Mouse (Mus musculus): ENCODE measurements at regions not wholly inside any gene's neighbourhood (a gene's known extent, or its start where the extent isn't known, plus 50 kb on each side); places are given as distances from the start of the nearest gene placed in this dataset.

GRCm38 (mm10) chr11:17686806-17687205 lies 266.9 kb downstream of the Etaa1 start:
- TF ChIP-seq CTCF (IDR thresholded peaks at IDR 0.05; ENCODE audit: insufficient read depth, low read length) (no peak), POLR2A (IDR thresholded peaks at IDR 0.05; ENCODE audit: borderline replicate concordance, extremely low read depth, low read depth, low read length) (no peak)
- Histone ChIP-seq H3K4me3 (replicated peaks; ENCODE audit: extremely low read depth, low read depth, low read length) (no peak overlapping the region), H3K4me1 (ENCODE audit: control insufficient read depth, insufficient read depth, low read length) (no peaks in the 10 kb centered on the region)
- 32% methylated on average over 2 of the region's 2 CpGs for WGBS
- DNase-seq: no peak

- no peak for TF ChIP-seq CTCF (IDR thresholded peaks at IDR 0.05; ENCODE audit: insufficient read depth, low read length)
- no peak for TF ChIP-seq POLR2A (IDR thresholded peaks at IDR 0.05; ENCODE audit: borderline replicate concordance, extremely low read depth, low read depth, low read length)
- DNase-seq: no peak
- Histone ChIP-seq H3K4me1 (ENCODE audit: control insufficient read depth, insufficient read depth, low read length) (no peaks in the 10 kb centered on the region), H3K4me3 (replicated peaks; ENCODE audit: extremely low read depth, low read depth, low read length) (no peak overlapping the region)
- 50% methylated on average over 2 of the region's 2 CpGs for WGBS
Observed at GRCm38 (mm10) chr11:17694145-17694544, 259.5 kb downstream of the Etaa1 start.

DNA sequence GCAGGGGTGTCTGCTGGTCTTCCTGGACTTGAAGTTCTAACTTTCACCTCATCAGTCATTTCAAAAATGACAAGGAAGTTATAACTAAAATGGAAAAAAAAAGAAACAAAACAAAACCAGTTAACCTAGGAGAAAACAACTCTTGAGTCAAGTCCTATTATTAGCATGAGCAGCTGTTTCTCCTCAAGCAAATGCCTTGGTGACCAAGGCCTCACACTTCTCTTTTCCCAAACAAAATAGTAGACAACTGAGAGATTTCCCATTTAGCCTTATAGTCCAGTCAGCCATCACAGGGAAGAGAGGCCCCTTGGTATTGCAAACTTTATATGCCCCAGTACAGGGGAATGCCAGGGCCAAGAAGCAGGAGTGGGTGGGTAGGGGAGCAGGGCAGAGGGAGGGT lies 244.9 kb downstream of the Etaa1 start:
- no peak overlapping the region for H3K4me3 ChIP-seq (replicated peaks; ENCODE audit: extremely low read depth, low read depth, low read length)
- no peaks in the 10 kb centered on the region for H3K4me1 ChIP-seq (ENCODE audit: control insufficient read depth, insufficient read depth, low read length)
- DNase-seq: no peak
- no peak for TF ChIP-seq CTCF (IDR thresholded peaks at IDR 0.05; ENCODE audit: insufficient read depth, low read length)

GRCm38 (mm10) chr11:17722051-17722450 lies 231.6 kb downstream of the Etaa1 start:
- no peaks in the 10 kb centered on the region for H3K4me1 ChIP-seq (ENCODE audit: control insufficient read depth, insufficient read depth, low read length)
- 81% methylated on average over 1 of the region's 1 CpGs for WGBS
- no peak overlapping the region for H3K4me3 ChIP-seq (replicated peaks; ENCODE audit: extremely low read depth, low read depth, low read length)
- DNase-seq: no peak
- TF ChIP-seq CTCF (IDR thresholded peaks at IDR 0.05; ENCODE audit: insufficient read depth, low read length): no peak
- TF ChIP-seq POLR2A (IDR thresholded peaks at IDR 0.05; ENCODE audit: borderline replicate concordance, extremely low read depth, low read depth, low read length): no peak

DNA sequence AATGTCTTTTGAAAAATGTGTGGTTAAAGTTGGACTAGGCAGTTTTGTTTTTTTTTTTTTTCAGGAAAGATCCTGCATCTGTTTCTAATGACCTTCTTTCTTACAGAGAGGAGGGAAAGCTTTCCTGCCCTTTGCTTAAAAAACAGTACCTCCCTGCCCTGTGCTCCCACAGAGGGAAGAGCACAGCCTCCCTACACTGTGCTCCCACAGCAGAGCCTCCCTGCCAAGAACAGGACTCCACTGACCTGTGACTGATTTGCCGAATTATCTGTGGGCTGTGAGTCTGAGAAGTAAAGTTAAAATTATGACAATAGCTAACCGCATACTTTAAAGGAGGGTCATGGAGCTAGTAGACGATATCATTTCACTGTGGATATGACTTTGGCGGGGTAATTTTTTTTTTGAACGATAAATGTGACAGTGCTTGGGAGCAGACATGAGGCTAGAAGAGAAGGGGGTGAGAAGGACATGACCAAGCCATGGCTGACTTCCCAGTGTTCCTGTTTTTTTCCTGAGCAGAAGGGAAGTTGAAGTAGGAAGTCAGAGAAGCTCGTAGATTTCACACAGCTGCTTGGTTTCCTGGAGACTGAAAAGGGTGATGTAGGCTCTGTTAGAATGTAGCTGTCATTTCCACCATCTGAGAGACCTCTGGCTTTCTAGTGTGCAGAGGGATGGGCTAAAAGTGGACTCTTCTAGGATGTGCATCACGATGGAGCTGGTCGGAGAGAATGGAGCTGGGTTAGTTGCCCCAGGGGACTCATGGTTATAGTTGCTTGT lies 226.2 kb downstream of the Etaa1 start:
- DNase-seq: no peak
- no peak overlapping the region for H3K4me3 ChIP-seq (replicated peaks; ENCODE audit: extremely low read depth, low read depth, low read length)
- H3K4me1 ChIP-seq (ENCODE audit: control insufficient read depth, insufficient read depth, low read length): no peaks in the 10 kb centered on the region; the same call in 1 of the 2 replicates
- no peak for TF ChIP-seq POLR2A (IDR thresholded peaks at IDR 0.05; ENCODE audit: borderline replicate concordance, extremely low read depth, low read depth, low read length)
- no peak for TF ChIP-seq CTCF (IDR thresholded peaks at IDR 0.05; ENCODE audit: insufficient read depth, low read length)
- WGBS: 49% methylated on average over 8 of the region's 8 CpGs

DNA sequence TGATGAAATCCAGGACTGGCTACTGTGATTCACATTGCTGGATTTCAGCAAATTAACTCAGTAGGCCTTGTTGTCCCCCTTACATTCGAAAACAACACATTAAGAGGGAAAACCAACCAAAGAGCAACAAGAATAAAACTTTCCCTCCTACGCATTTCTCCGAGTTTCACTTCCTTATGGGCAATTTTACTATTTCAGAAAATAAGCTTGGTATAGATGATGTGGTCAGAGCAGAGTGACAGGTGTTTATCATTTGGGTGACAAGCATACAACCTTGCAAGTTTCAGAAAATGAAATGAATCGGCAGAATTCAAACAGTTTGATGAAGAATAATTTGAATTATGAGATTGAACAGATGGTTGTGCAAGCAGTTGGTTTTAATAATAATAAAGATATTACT lies 220.6 kb downstream of the Etaa1 start:
- DNase-seq: no peak
- no peak overlapping the region for H3K4me3 ChIP-seq (replicated peaks; ENCODE audit: extremely low read depth, low read depth, low read length)
- WGBS: 75% methylated on average over 4 of the region's 4 CpGs
- TF ChIP-seq CTCF (IDR thresholded peaks at IDR 0.05; ENCODE audit: insufficient read depth, low read length) (no peak), POLR2A (IDR thresholded peaks at IDR 0.05; ENCODE audit: borderline replicate concordance, extremely low read depth, low read depth, low read length) (no peak)
- no peaks in the 10 kb centered on the region for H3K4me1 ChIP-seq (ENCODE audit: control insufficient read depth, insufficient read depth, low read length)

GRCm38 (mm10) chr11:17734519-17734918 lies 219.2 kb downstream of the Etaa1 start:
- no peak for TF ChIP-seq POLR2A (IDR thresholded peaks at IDR 0.05; ENCODE audit: borderline replicate concordance, extremely low read depth, low read depth, low read length)
- no peak for TF ChIP-seq CTCF (IDR thresholded peaks at IDR 0.05; ENCODE audit: insufficient read depth, low read length)
- no peaks in the 10 kb centered on the region for H3K4me1 ChIP-seq (ENCODE audit: control insufficient read depth, insufficient read depth, low read length)
- no peak overlapping the region for H3K4me3 ChIP-seq (replicated peaks; ENCODE audit: extremely low read depth, low read depth, low read length)
- WGBS: 66% methylated on average over 2 of the region's 2 CpGs
- DNase-seq: no peak

- H3K4me1 ChIP-seq (ENCODE audit: control insufficient read depth, insufficient read depth, low read length): no peaks in the 10 kb centered on the region
- 68% methylated on average over 5 of the region's 5 CpGs for WGBS
- TF ChIP-seq POLR2A (IDR thresholded peaks at IDR 0.05; ENCODE audit: borderline replicate concordance, extremely low read depth, low read depth, low read length) (no peak), CTCF (IDR thresholded peaks at IDR 0.05; ENCODE audit: insufficient read depth, low read length) (no peak)
- DNase-seq: no peak
- H3K4me3 ChIP-seq (replicated peaks; ENCODE audit: extremely low read depth, low read depth, low read length): no peak overlapping the region
Observed at GRCm38 (mm10) chr11:17738879-17739278, 214.8 kb downstream of the Etaa1 start.

GRCm38 (mm10) chr11:17743821-17744220 lies 209.9 kb downstream of the Etaa1 start:
- Histone ChIP-seq H3K4me1 (ENCODE audit: control insufficient read depth, insufficient read depth, low read length) (no peaks in the 10 kb centered on the region), H3K4me3 (replicated peaks; ENCODE audit: extremely low read depth, low read depth, low read length) (no peak overlapping the region)
- TF ChIP-seq POLR2A (IDR thresholded peaks at IDR 0.05; ENCODE audit: borderline replicate concordance, extremely low read depth, low read depth, low read length) (no peak), CTCF (IDR thresholded peaks at IDR 0.05; ENCODE audit: insufficient read depth, low read length) (no peak)
- 96% methylated on average over 1 of the region's 1 CpGs for WGBS
- no peak for DNase-seq

GRCm38 (mm10) chr11:17750345-17750744 lies 203.3 kb downstream of the Etaa1 start:
- H3K4me1 ChIP-seq (ENCODE audit: control insufficient read depth, insufficient read depth, low read length): no peaks in the 10 kb centered on the region
- 26% methylated on average over 6 of the region's 6 CpGs for WGBS
- H3K4me3 ChIP-seq (replicated peaks; ENCODE audit: extremely low read depth, low read depth, low read length): no peak overlapping the region
- no peak for TF ChIP-seq POLR2A (IDR thresholded peaks at IDR 0.05; ENCODE audit: borderline replicate concordance, extremely low read depth, low read depth, low read length)
- TF ChIP-seq CTCF (IDR thresholded peaks at IDR 0.05; ENCODE audit: insufficient read depth, low read length): no peak
- DNase-seq: no peak

All from lung, adult 2 months (tissue).